Mouse (Mus musculus): ENCODE results near the gene Elmsan1. TPM values are rescaled to one million over a fixed set of nuclear protein-coding genes. Genes with fewer than 3 reads are reported as not detected.

Gene Elmsan1
- polyA plus RNA-seq, 1 experiment from 2014 or later: 7.7 TPM

DNA sequence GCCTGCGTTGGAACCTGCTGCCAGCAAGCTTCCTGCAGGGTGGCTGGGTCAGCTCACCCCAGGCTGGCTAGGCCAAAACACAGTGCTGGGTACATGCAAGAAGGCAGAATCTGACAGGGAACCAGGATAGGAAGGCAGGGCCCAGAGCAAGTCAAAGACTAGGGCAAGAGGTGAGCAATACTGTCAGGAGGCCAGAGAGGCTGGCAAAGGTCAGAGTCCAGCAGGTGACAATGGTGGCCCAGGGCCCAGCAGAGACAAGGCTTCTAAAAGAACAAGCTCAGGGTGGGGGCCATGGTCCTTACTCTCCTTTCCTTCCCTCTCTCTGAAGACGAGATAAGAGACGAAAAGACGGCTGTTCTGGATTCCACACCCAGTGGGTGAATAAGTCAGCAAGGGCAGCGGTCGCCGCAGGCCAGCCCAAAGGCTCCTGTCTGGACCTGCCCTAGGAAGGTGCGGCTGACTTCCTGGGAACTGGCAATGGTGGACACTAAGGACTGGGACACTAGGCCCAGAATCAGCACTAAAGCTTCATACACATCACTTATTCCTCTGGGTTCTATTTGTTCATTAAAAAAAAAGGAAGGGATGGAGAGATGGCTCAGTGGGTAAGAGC is 14.9 kb upstream of the Elmsan1 start:
- no peaks in the 10 kb centered on the region for H3K27me3 ChIP-seq
- 58% methylated on average over 8 of the region's 8 CpGs for WGBS (ENCODE audit: insufficient replicate concordance)
- H3K4me3 ChIP-seq (replicated peaks): no peak overlapping the region
- H3K27ac ChIP-seq (replicated peaks): no peak overlapping the region
- ATAC-seq (ENCODE audit: insufficient read depth): peak; percentile 25; the same call in 1 of the 2 replicates
- H3K4me2 ChIP-seq: no peak overlapping the region
- H3K9me3 ChIP-seq (replicated peaks): no peaks in the 10 kb centered on the region
- H3K4me1 ChIP-seq (replicated peaks): peaks cover 16% of the 10 kb centered on the region
- H3K9ac ChIP-seq: no peak overlapping the region
- no peaks in the 10 kb centered on the region for H3K36me3 ChIP-seq (replicated peaks)

- peaks cover 24% of the 10 kb centered on the region for H3K4me1 ChIP-seq (replicated peaks)
- ATAC-seq (ENCODE audit: insufficient read depth): no peak
- H3K4me2 ChIP-seq: no peak overlapping the region
- no peaks in the 10 kb centered on the region for H3K9me3 ChIP-seq (replicated peaks)
- WGBS (ENCODE audit: insufficient replicate concordance): 64% methylated on average over 9 of the region's 9 CpGs
- H3K4me3 ChIP-seq (replicated peaks): no peak overlapping the region
- H3K27ac ChIP-seq (replicated peaks): peak overlapping the region; percentile 14; the same call in 1 of the 2 replicates
- H3K27me3 ChIP-seq: no peaks in the 10 kb centered on the region
- H3K9ac ChIP-seq: no peak overlapping the region
- H3K36me3 ChIP-seq (replicated peaks): no peaks in the 10 kb centered on the region
Measured at GRCm38 (mm10) chr12:84226117-84226840, 7.6 kb upstream of the Elmsan1 start.

DNA sequence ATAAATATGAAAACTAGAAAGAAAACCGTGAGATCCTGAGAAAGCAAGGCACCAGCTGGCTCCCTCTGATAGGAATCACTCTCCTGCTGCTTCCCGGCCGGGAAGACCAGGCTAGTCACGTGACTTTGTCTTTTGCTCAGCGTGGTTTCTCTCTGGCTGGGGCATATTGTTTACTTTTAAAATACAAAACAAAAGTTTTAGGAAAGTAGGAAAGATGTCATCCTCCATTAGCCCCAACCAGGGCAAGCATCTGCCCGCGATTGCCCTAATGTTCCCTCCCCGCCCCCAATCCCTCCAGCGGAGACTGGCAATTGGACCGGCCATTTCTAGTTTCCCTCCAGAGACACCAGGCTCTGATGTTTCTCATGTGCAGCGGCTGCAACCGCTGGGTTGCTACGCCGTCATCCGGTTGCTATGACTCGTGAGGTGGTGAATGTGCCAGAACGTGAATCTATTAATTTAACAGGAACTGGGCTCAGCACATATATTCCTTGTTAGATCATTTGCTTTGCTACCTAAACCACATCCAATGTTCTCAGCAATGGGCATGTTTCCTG is 3.8 kb upstream of the Elmsan1 start:
- Histone ChIP-seq H3K4me3 (replicated peaks) (peak overlapping the region; percentile 49), H3K9ac (peak overlapping the region; percentile 37), H3K4me2 (peak overlapping the region; percentile 70), H3K27ac (replicated peaks) (0 out of 2 replicates have a peak overlapping the region, but pooled peaks have one; percentile 10), H3K36me3 (replicated peaks) (no peaks in the 10 kb centered on the region), H3K4me1 (replicated peaks) (peaks cover 51% of the 10 kb centered on the region), H3K27me3 (no peaks in the 10 kb centered on the region), H3K9me3 (replicated peaks) (no peaks in the 10 kb centered on the region)
- ATAC-seq (ENCODE audit: insufficient read depth): no peak
- 4% methylated on average over 17 of the region's 17 CpGs for WGBS (ENCODE audit: insufficient replicate concordance)

- H3K4me2 ChIP-seq: no peak overlapping the region
- ATAC-seq (ENCODE audit: insufficient read depth): no peak
- H3K4me3 ChIP-seq (replicated peaks): no peak overlapping the region
- no peak overlapping the region for H3K9ac ChIP-seq
- WGBS (ENCODE audit: insufficient replicate concordance): 68% methylated on average over 14 of the region's 14 CpGs
- H3K4me1 ChIP-seq (replicated peaks): peaks cover 64% of the 10 kb centered on the region
- no peaks in the 10 kb centered on the region for H3K27me3 ChIP-seq
- 0 out of 2 replicates have a peak, but pooled peaks cover 3% of the 10 kb centered on the region for H3K36me3 ChIP-seq (replicated peaks)
- no peak overlapping the region for H3K27ac ChIP-seq (replicated peaks)
- no peaks in the 10 kb centered on the region for H3K9me3 ChIP-seq (replicated peaks)
Measured at GRCm38 (mm10) chr12:84220951-84221891, 2.5 kb upstream of the Elmsan1 start.

GRCm38 (mm10) chr12:84220515-84220914 is 1.8 kb upstream of the Elmsan1 start:
- Histone ChIP-seq H3K9me3 (replicated peaks) (no peaks in the 10 kb centered on the region), H3K36me3 (replicated peaks) (0 out of 2 replicates have a peak, but pooled peaks cover 6% of the 10 kb centered on the region), H3K4me2 (no peak overlapping the region), H3K4me1 (replicated peaks) (peaks cover 69% of the 10 kb centered on the region), H3K9ac (no peak overlapping the region), H3K27me3 (no peaks in the 10 kb centered on the region), H3K27ac (replicated peaks) (no peak overlapping the region), H3K4me3 (replicated peaks) (no peak overlapping the region)
- ATAC-seq (ENCODE audit: insufficient read depth): no peak
- 70% methylated on average over 4 of the region's 4 CpGs for WGBS (ENCODE audit: insufficient replicate concordance)

- 8% methylated on average over 14 of the region's 14 CpGs for WGBS (ENCODE audit: insufficient replicate concordance)
- H3K9ac ChIP-seq: peak overlapping the region; percentile 98
- H3K4me2 ChIP-seq: peak overlapping the region; percentile 93
- H3K4me1 ChIP-seq (replicated peaks): peaks cover 81% of the 10 kb centered on the region
- no peaks in the 10 kb centered on the region for H3K9me3 ChIP-seq (replicated peaks)
- 0 out of 2 replicates have a peak, but pooled peaks have one; percentile 15 for ATAC-seq (ENCODE audit: insufficient read depth)
- H3K27me3 ChIP-seq: no peaks in the 10 kb centered on the region
- H3K36me3 ChIP-seq (replicated peaks): peaks cover 14% of the 10 kb centered on the region; the same call in 1 of the 2 replicates
- peak overlapping the region; percentile 96 for H3K4me3 ChIP-seq (replicated peaks)
- H3K27ac ChIP-seq (replicated peaks): peak overlapping the region; percentile 93
Measured at GRCm38 (mm10) chr12:84219121-84219561, 460 bp upstream of the Elmsan1 start.

DNA sequence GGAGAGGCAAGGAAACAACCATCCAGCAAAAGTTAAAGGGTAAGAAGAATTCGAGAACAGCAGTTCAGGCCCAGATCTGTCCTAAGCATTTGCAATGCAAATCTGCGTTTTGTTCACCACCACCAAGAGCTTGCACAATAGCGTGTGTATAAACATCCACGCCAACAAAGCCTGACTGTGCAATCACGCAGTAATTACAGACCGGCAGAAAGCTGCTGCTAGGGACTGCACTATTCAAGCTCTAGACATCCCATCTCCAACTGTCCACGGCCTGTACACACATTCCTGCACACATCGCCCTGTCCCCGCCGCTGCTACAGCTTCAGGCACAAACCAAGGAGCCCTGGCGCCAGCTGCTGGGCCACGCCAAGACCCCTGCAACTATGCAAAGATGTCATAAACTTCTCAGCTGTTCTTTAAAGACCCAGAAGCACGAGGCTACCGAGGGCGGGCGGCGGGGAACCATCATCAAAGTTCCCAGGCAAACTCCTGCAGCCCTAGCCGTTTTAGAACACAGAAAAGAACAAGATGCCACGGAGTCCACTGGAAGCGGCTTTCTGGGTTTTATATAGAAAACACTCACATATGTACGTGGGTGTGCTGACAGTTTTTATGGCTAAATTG is 1.1 kb downstream of the Elmsan1 start:
- Histone ChIP-seq H3K27me3 (no peaks in the 10 kb centered on the region), H3K27ac (replicated peaks) (peak overlapping the region; percentile 93), H3K36me3 (replicated peaks) (peaks cover 23% of the 10 kb centered on the region; the same call in 1 of the 2 replicates), H3K4me1 (replicated peaks) (peaks cover 86% of the 10 kb centered on the region), H3K4me3 (replicated peaks) (peak overlapping the region; percentile 96), H3K9me3 (replicated peaks) (no peaks in the 10 kb centered on the region), H3K9ac (peak overlapping the region; percentile 98), H3K4me2 (peak overlapping the region; percentile 93)
- 6% methylated on average over 21 of the region's 21 CpGs for WGBS (ENCODE audit: insufficient replicate concordance)
- ATAC-seq (ENCODE audit: insufficient read depth): 0 out of 2 replicates have a peak, but pooled peaks have one; percentile 12

- Histone ChIP-seq H3K36me3 (replicated peaks) (peaks cover 24% of the 10 kb centered on the region; the same call in 1 of the 2 replicates), H3K27me3 (no peaks in the 10 kb centered on the region), H3K4me3 (replicated peaks) (peak overlapping the region; percentile 96), H3K4me2 (peak overlapping the region; percentile 93), H3K9me3 (replicated peaks) (no peaks in the 10 kb centered on the region), H3K4me1 (replicated peaks) (peaks cover 84% of the 10 kb centered on the region), H3K9ac (peak overlapping the region; percentile 98), H3K27ac (replicated peaks) (peak overlapping the region; percentile 93)
- ATAC-seq (ENCODE audit: insufficient read depth): no peak
- 50% methylated on average over 4 of the region's 4 CpGs for WGBS (ENCODE audit: insufficient replicate concordance)
Measured at GRCm38 (mm10) chr12:84217111-84217507, 1.6 kb downstream of the Elmsan1 start.

DNA sequence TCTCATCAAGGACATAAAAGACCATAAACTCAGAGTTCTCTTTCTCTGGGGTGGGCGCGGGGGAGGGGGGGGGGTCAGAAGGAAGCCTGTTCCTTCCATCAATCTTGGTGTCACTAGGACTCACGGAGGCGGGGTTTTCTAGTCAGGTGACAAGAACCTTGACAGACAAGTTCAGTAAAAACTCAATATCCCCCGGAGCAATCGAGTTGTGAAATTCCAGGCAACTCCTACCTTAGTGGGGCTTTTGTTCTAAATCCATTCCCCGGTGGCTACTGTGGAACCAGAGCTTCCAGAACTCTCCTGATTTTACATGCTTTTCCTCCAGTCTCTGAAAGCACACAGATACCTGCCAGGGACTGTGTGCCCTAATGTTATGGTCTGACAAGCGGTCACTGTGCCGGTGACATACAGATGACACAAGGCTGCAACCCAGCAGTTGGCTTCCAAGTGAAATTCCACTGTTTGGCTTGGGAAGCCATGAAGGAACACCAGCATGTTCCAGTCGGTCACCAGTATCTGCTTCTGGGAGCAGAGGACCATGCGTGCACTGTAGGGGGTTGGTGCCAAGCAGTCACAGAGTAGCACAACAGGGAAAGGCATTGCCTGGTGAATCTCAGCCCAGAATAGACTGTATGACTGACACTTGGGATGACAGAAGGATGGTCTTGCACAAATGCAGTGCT is 2.8 kb downstream of the Elmsan1 start:
- H3K4me3 ChIP-seq (replicated peaks): no peak overlapping the region
- no peak overlapping the region for H3K4me2 ChIP-seq
- WGBS (ENCODE audit: insufficient replicate concordance): 74% methylated on average over 11 of the region's 11 CpGs
- H3K36me3 ChIP-seq (replicated peaks): peaks cover 31% of the 10 kb centered on the region; the same call in 1 of the 2 replicates
- H3K27ac ChIP-seq (replicated peaks): peak overlapping the region; percentile 38; the same call in 1 of the 2 replicates
- H3K4me1 ChIP-seq (replicated peaks): peaks cover 82% of the 10 kb centered on the region
- no peaks in the 10 kb centered on the region for H3K9me3 ChIP-seq (replicated peaks)
- no peaks in the 10 kb centered on the region for H3K27me3 ChIP-seq
- ATAC-seq (ENCODE audit: insufficient read depth): no peak
- H3K9ac ChIP-seq: no peak overlapping the region
